Mouse (Mus musculus) hindbrain, postnatal 0 days (tissue): ENCODE data around the gene Olfr1419. TPM values are rescaled to one million over a fixed set of nuclear protein-coding genes. Genes with fewer than 3 reads are reported as not detected.
"Not testable (repeated sequence)": the region's sequence is repeated elsewhere in the genome, so short reads cannot be mapped to it uniquely, and the experiment has no call there.

Source experiments
- ATAC-seq: fragments of 200-750 bp; cut with Nextera tagmentation; 2 replicates; pipeline ENCODE4 v1.8.0; 2017; ENCODE audit warnings: mild to moderate bottlenecking, moderate TSS enrichment, moderate library complexity
- DNase-seq: peaks from one replicate; pipeline ENCODE4 v3.0.0-alpha.2; 2015; ENCODE audit warnings: low spot score
- H3K27ac ChIP-seq: fragments of 300-500 bp; sonication (generic); 2 replicates; pipeline ENCODE4 v1.5.1; 2014; ENCODE audit warnings: mild to moderate bottlenecking
- H3K27me3 ChIP-seq: fragments of 300-500 bp; sonication (generic); 2 replicates; pipeline ENCODE4 v1.6.1; 2014; ENCODE audit warnings: low read length, mixed read lengths; ENCODE audit not compliant: insufficient read depth
- H3K36me3 ChIP-seq: fragments of 300-500 bp; sonication (generic); 2 replicates; pipeline ENCODE4 v1.6.1; 2014; ENCODE audit warnings: low read length, mixed read lengths; ENCODE audit not compliant: insufficient read depth
- H3K4me1 ChIP-seq: fragments of 300-500 bp; sonication (generic); 2 replicates; pipeline ENCODE4 v1.6.1; 2014; ENCODE audit warnings: antibody characterized with exemption, low read length, mixed read lengths; ENCODE audit not compliant: insufficient read depth
- H3K4me2 ChIP-seq: fragments of 300-500 bp; sonication (generic); 2 replicates; pipeline ENCODE4 v1.6.1; 2014; ENCODE audit warnings: low read depth, mild to moderate bottlenecking, low read length, moderate library complexity, mixed read lengths
- H3K4me3 ChIP-seq: fragments of 300-500 bp; sonication (generic); 2 replicates; pipeline ENCODE4 v1.5.1; 2014; ENCODE audit warnings: low read length
- H3K9ac ChIP-seq: fragments of 300-500 bp; sonication (generic); replicated peaks from 2 replicates; pipeline ENCODE4 v1.6.1; 2014; ENCODE audit warnings: mild to moderate bottlenecking, low read length, moderate library complexity, mixed read lengths
- H3K9me3 ChIP-seq: fragments of 300-500 bp; sonication (generic); 2 replicates; pipeline ENCODE4 v1.6.1; 2016; ENCODE audit warnings: low read length, mixed read lengths
- CTCF ChIP-seq: IDR thresholded peaks from 2 replicates; pipeline ENCODE4 v1.5.1; 2016; ENCODE audit warnings: antibody characterized with exemption, control low read depth, low read depth
- WGBS: fragments of 180-500 bp; shearing (Covaris S2); extraction: QIAGEN DNeasy Blood & Tissue Kit; methylation state at CpG from one replicate; pipeline ENCODE4 v1.1.7; 2014; 5-methylcytosine and 5-hydroxymethylcytosine counted together
- polyA plus RNA-seq: library from polyadenylated mRNA; unstranded; fragments of >200 nt; fragmentation: Nextera tagmentation; extraction: Ambion mirVana; gene quantifications from 2 replicates; pipeline ENCODE4 v1.2.1, GENCODE M21; 2015
- total RNA-seq: library from RNA; depleted of rRNA; stranded (reverse); fragments of >200 nt; gene quantifications from 2 replicates; pipeline ENCODE4 v1.2.3, GENCODE M21; 2014

The Olfr1419 gene
- total and polyA plus RNA-seq, 2 experiments from 2014 or later, result not detected

DNA sequence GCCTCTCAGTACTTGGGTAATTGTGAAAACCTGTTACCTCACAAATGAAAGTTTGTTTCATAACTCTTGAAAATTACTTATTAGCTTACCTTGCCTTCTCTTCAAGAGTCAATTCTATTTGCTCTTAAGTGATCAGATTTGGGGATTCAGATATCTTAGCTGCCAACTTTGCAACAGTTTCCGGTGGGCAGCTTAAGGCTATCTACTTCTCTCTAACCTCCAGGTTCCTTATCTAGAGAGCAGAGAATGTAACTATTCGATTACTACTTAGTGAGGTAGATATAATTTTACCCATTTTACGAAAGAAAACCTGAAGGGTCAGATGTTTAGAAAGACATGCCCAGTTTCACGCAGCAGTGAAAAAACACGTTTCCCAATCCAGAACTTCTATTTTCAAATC lies 36.1 kb upstream of the Olfr1419 start:
- H3K27ac ChIP-seq, result no peak overlapping the region
- peak overlapping the region; percentile 78 for H3K4me2 ChIP-seq
- H3K4me3 ChIP-seq, result peak overlapping the region; percentile 84
- no peaks in the 10 kb centered on the region for H3K36me3 ChIP-seq
- no peak for TF ChIP-seq CTCF
- H3K4me1 ChIP-seq, result peaks cover 8% of the 10 kb centered on the region; the same call in 1 of the 2 replicates
- H3K9ac ChIP-seq, result peak overlapping the region; percentile 74; the same call in 1 of the 2 replicates
- no peaks in the 10 kb centered on the region for H3K27me3 ChIP-seq
- no peak for ATAC-seq
- DNase-seq, result no peak
- 95% methylated on average over 5 of the region's 5 CpGs for WGBS
- H3K9me3 ChIP-seq, result no peaks in the 10 kb centered on the region

DNA sequence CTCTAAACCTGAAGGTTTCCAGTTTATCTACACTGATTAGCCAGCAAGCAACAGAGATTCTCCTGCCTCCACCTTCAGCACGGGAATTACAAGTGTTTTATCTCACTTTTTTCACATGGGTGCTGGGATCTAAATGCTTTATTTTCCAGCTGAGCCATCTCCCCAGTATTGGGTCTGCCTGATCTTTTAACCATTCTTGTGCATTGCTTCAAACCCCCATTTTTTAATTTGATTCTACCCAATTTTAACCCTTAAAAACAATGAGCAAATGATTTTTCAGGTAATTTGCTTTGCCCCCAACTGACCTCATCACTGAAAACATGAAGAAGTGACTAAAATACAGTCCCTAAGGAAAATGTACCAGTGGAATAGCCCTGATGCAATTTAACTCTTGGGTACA lies 11.4 kb upstream of the Olfr1419 start, which contains the start of gene Olfr1420:
Gene Olfr1420, plus strand, starts transcription at position 301 of the 400 bp plus-strand sequence.
- Histone ChIP-seq H3K27me3 (no peaks in the 10 kb centered on the region), H3K9ac (no peak within 1 kb of the TSS), H3K4me2 (no peak within 1 kb of the TSS), H3K27ac (no peak within 1 kb of the TSS), H3K9me3 (no peaks in the 10 kb centered on the region), H3K4me3 (no peak within 1 kb of the TSS), H3K36me3 (no peaks in the 10 kb centered on the region), H3K4me1 (no peaks in the 10 kb centered on the region)
- DNase-seq (no peak), ATAC-seq (no peak)
- TF ChIP-seq CTCF, result no peak
- 44% methylated on average over 1 of the region's 1 CpGs for WGBS

DNA sequence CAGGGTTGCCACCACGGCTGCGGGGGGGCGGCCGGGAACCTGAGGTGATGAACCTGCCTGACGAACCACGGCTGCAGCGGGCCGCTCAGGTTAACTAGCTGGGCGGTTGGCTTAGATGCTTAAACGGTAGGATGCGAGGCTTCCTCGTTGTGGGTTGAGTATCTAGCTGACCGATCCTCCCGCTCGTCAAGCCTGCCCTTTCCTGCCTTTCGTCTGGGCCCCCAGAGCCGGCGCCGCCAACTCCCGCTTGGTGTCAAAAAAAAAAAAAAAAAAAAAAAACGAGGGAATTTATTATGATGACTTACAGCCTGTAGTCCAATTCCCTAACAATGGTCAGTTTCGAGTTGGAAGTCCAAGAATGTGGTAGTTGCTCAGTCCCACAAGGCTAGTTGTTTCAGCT lies 3.5 kb upstream of the Olfr1419 start:
- not testable (repeated sequence) for H3K27me3 ChIP-seq, H3K27ac ChIP-seq, H3K4me1 ChIP-seq, H3K9me3 ChIP-seq, H3K9ac ChIP-seq, H3K36me3 ChIP-seq, ATAC-seq, H3K4me3 ChIP-seq, DNase-seq, H3K4me2 ChIP-seq
- WGBS, result 70% methylated on average over 22 of the region's 22 CpGs

GRCm38 (mm10) chr19:11867837-11868236 lies 7.1 kb downstream of the Olfr1419 start:
- Histone ChIP-seq H3K27me3 (no peaks in the 10 kb centered on the region), H3K9ac (no peak overlapping the region), H3K9me3 (no peaks in the 10 kb centered on the region), H3K36me3 (no peaks in the 10 kb centered on the region), H3K4me3 (no peak overlapping the region), H3K4me1 (no peaks in the 10 kb centered on the region), H3K27ac (no peak overlapping the region), H3K4me2 (no peak overlapping the region)
- ATAC-seq, result no peak
- no peak for TF ChIP-seq CTCF
- no peak for DNase-seq
- 88% methylated on average over 2 of the region's 2 CpGs for WGBS

DNA sequence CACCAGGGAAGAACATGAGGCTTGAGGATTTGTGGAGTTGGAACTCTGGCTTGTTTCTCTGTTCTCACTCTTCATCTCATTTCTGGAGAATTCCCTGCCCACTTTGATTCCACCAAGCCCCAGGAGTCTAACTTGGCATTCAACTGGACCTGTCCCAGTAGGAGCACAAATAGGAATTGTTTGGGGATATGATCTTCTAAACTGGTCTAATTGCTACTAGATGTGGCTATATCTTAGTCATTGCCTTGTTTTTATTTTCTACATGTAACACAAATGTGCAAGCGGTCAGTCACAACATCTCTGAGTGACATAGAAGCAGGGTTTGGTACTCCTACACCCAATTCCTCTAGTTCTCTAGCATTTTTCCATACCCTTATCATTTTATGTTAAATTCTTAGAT lies 13.9 kb downstream of the Olfr1419 start, which contains the start of gene Olfr1418:
Gene Olfr1418, minus strand, starts transcription at position 101 of the 400 bp plus-strand sequence.
- Histone ChIP-seq H3K36me3 (no peaks in the 10 kb centered on the region), H3K27ac (no peak within 1 kb of the TSS), H3K27me3 (no peaks in the 10 kb centered on the region), H3K9ac (no peak within 1 kb of the TSS), H3K4me3 (no peak within 1 kb of the TSS), H3K9me3 (no peaks in the 10 kb centered on the region), H3K4me2 (no peak within 1 kb of the TSS), H3K4me1 (no peaks in the 10 kb centered on the region)
- WGBS, result 92% methylated on average over 1 of the region's 1 CpGs
- DNase-seq, result no peak
- ATAC-seq, result no peak
- no peak for TF ChIP-seq CTCF

- Histone ChIP-seq H3K4me1 (no peaks in the 10 kb centered on the region), H3K9ac (no peak overlapping the region), H3K27ac (no peak overlapping the region), H3K4me3 (no peak overlapping the region), H3K9me3 (no peaks in the 10 kb centered on the region), H3K27me3 (no peaks in the 10 kb centered on the region), H3K36me3 (no peaks in the 10 kb centered on the region), H3K4me2 (no peak overlapping the region)
- no peak for ATAC-seq
- 77% methylated on average over 6 of the region's 6 CpGs for WGBS
- DNase-seq, result no peak
- no peak for TF ChIP-seq CTCF
Measured at GRCm38 (mm10) chr19:11856506-11856905, 18.4 kb downstream of the Olfr1419 start.

- H3K4me2 ChIP-seq, result no peak overlapping the region
- WGBS, result 93% methylated on average over 2 of the region's 2 CpGs
- H3K27me3 ChIP-seq, result no peaks in the 10 kb centered on the region
- no peak for DNase-seq
- H3K4me3 ChIP-seq, result no peak overlapping the region
- H3K4me1 ChIP-seq, result no peaks in the 10 kb centered on the region
- H3K9ac ChIP-seq, result no peak overlapping the region
- no peaks in the 10 kb centered on the region for H3K9me3 ChIP-seq
- H3K36me3 ChIP-seq, result no peaks in the 10 kb centered on the region
- ATAC-seq, result no peak
- no peak for TF ChIP-seq CTCF
- H3K27ac ChIP-seq, result no peak overlapping the region
Measured at GRCm38 (mm10) chr19:11854821-11855220, 20.1 kb downstream of the Olfr1419 start.
